Mouse (Mus musculus): ENCODE data around the gene Cbfb.

GRCm38 (mm10) chr8:105182201-105182600 is 11.7 kb downstream of the Cbfb start:
- TF ChIP-seq POLR2A (IDR thresholded peaks at IDR 0.05; ENCODE audit: borderline replicate concordance, extremely low read depth, low read depth, low read length) (no peak), CTCF (IDR thresholded peaks at IDR 0.05; ENCODE audit: insufficient read depth, low read length) (no peak)
